Mouse (Mus musculus): Measurements from ENCODE around the gene Mup13. TPM values are rescaled to one million over a fixed set of nuclear protein-coding genes. Genes with fewer than 3 reads are reported as not detected.
"Not testable (repeated sequence)": the region's sequence is repeated elsewhere in the genome, so short reads cannot be mapped to it uniquely, and the experiment has no call there.

Mup13 gene
- not detected for total RNA-seq (2021)
- long read RNA-seq, experiment 1 = 0 reads
- long read RNA-seq, experiment 2 = 0 reads

- DNase-seq (ENCODE audit: low spot score in 2 of 2); intact Hi-C loops (cut with DNase I): not testable (repeated sequence)
Observed at GRCm38 (mm10) chr4:61228186-61228585, at the start of gene Mup13. Gene Mup13 (minus strand): TSS chr4:61228286.

Other genes with a start within 250 kb of the Mup13 start
- not detected for gene Mup14, start 75.7 kb upstream of the Mup13 start, total RNA-seq (2021)
- gene Mup15, start 211.5 kb upstream of the Mup13 start, total RNA-seq (2021) = not detected

Data from left cerebral cortex, postnatal 14 days (tissue).